Mouse (Mus musculus) cerebellum, adult (tissue): Measurements from ENCODE around the gene Mief2.

Experiments used
- ATAC-seq: cut with Nextera tagmentation; 2 replicates; pipeline ENCODE4 v1.9.2; 2017; ENCODE audit warnings: mild to moderate bottlenecking, moderate library complexity, mixed read lengths; ENCODE audit not compliant: insufficient number of reproducible peaks, low FRiP score, low TSS enrichment

The Mief2 gene

DNA sequence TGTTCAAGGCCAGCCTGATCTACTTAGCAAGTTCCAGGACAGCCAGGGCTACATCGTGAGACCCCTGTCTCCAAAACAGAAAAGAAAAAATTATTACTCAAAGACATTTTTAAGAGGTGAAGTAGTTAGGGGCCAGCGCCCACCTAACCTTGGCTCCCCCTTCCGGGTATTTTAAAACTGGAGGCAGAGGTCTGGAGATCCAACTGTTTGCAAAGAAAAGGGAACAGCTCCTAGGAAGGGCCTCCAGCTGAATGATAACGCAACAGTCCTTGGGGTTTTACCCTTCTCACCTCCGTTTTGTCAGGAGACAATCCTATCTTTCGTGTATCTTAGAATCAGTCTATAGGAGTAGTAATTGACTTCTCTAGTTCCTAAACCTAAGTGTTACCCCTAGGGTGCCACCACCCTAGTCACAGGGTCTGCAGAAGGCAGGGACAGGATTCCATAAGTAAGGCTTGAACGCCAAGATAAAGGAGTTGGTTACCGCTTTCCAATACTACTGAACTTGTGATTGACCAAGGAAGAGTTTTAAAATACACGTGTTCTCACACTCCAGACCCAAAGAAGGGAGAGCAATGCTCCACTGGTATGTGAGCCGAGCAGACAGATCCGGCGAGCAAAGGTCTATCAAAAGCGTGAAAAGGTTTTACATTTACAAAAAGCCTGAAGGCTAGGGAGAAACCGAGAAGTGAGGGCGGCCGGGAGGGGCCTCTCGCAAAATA lies 48.1 kb downstream of the Mief2 start:
- ATAC-seq, result no peak

GRCm38 (mm10) chr11:60776829-60777740 lies 48.9 kb downstream of the Mief2 start, which contains the start of the genes Top3a and Smcr8:
Gene Top3a (minus strand): TSS chr11:60777365.
Gene Smcr8 (plus strand): TSS chr11:60777524.
- ATAC-seq, result peak; percentile 92

DNA sequence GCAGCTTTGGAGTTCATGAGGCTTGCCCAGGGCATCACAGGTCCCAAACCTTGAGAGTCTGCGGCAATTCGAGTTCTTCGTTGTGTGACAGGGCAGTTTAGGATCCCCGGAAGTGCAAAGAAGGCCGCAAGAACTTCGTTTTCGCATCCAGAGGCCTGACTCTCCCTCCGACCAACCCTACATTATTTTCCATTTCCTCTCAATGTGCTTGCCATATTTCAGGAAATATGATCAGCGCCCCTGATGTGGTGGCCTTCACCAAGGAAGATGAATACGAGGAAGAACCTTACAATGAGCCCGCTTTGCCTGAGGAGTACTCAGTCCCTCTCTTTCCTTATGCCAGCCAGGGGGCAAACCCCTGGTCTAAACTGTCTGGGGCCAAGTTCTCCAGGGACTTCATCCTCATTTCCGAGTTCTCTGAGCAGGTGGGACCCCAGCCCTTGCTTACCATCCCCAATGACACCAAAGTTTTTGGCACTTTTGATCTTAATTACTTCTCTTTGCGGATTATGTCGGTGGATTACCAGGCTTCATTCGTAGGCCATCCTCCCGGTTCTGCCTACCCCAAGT lies 49.7 kb downstream of the Mief2 start:
- ATAC-seq, result no peak

- ATAC-seq, result no peak
Observed at GRCm38 (mm10) chr11:60779673-60780189, 51.5 kb downstream of the Mief2 start.
